Mouse (Mus musculus): Measurements from ENCODE around the gene Atrnl1.

Atrnl1 gene

DNA sequence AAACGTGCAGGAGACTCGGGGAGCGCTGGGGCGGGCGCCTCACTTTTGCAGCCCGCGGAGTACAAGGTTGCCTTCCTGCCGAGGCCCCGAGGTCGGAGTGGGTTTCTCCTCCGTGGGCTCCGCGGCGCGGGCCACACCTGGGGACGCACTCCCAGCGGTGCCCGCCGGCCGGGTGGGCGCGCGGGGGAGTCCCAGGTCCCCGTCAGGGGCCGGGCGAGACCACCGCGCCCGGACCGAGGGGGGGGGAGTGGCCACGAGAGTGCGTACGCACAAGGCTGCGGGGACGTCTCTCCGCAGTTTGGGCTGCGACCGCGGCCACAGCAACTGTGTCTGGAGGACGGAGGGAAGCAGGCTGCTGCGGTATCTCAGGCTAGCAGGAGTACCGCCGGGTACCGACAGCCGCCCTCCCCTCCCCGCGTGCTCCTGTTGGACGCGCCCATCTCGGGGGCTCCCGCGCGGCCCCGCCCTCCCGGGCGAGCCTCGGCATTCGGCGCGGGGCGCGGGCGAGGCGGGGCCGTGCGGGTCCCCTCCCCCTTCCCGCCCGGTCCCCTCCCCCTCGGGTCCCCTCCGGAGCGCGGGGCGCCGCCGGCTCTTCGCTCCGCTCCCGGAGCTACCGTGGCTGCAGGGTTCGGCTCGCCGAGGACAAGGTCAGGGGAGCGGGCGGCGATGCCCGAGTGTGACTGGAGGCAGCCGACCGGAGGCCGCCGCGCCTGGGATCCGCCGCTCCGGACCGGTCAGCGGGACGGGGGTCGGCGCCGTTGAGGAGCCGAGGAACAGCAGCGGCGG is at the start of gene Atrnl1:
Gene Atrnl1, plus strand, starts transcription at position 559 of the 786 bp plus-strand sequence.
- peak; percentile 93 for DNase-seq (ENCODE audit: low read depth, low spot score)

GRCm38 (mm10) chr19:57561486-57561885 is 49.3 kb upstream of the Atrnl1 start:
- DNase-seq (ENCODE audit: low read depth, low spot score) = no peak

DNA sequence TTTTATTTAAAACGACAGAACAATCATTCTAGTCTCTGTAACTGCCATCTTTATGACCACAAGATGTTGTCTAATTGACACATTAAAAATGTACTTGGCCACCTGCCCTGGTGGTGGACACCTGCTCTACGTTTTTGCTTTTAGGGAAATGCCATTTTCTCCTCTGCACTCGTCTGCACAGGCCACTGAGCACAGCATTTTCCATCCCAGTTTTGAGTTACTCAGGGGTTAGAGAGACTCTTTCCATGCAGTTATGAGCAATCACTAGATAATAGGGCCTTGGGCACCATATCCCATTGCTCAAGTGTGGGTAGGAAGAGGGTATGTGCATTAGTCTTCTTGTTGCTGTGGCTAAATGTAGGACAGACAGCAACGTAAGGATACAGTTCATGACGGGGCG is 41.8 kb upstream of the Atrnl1 start:
- DNase-seq (ENCODE audit: low read depth, low spot score) = peak; percentile 16

- no peak for DNase-seq (ENCODE audit: low read depth, low spot score)
Observed at GRCm38 (mm10) chr19:57572360-57573237, 38.2 kb upstream of the Atrnl1 start.

DNA sequence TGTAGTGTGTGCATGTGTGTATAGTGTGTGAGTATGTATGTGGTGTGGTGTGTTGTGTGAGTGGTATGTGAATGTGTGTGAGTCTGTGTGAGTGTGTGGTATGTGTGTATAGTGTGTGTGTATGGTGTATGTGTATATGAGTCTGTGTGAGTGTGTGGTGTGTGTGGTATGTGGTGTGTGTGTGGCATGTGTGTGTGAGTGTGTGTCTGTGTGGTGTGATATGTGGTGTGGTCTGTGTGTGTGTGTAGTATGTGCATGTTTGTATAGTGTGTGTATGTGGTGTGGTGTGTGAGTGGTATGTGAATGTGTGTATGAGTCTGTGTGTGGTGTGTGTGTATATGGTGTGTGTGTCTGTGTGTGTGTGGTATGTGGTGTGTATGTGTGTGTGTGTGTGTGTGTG is 37.4 kb upstream of the Atrnl1 start:
- DNase-seq (ENCODE audit: low read depth, low spot score) = no peak

GRCm38 (mm10) chr19:57575027-57575426 is 35.8 kb upstream of the Atrnl1 start:
- DNase-seq (ENCODE audit: low read depth, low spot score) = no peak

DNA sequence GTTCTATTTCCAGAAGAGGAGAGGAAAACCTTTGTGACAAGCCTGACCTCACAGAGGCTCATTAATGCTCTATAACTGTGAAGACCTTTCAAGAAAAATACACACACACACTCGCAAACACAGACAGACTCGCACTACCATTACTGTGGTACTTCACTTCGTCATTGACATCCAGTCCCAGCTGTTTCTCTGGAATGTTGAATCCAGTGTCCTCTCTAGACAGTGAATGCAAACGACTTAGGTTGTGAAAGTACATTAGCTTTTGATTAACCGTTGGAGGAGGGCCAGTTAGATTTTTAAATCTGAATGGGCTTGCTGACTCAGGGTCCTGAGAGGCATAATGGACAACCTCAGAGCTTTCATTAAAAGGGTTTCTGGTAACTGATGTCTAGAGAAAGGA is 34.0 kb upstream of the Atrnl1 start:
- no peak for DNase-seq (ENCODE audit: low read depth, low spot score)

GRCm38 (mm10) chr19:57577256-57577655 is 33.6 kb upstream of the Atrnl1 start:
- no peak for DNase-seq (ENCODE audit: low read depth, low spot score)

- no peak for DNase-seq (ENCODE audit: low read depth, low spot score)
Observed at GRCm38 (mm10) chr19:57580962-57581361, 29.9 kb upstream of the Atrnl1 start.

DNA sequence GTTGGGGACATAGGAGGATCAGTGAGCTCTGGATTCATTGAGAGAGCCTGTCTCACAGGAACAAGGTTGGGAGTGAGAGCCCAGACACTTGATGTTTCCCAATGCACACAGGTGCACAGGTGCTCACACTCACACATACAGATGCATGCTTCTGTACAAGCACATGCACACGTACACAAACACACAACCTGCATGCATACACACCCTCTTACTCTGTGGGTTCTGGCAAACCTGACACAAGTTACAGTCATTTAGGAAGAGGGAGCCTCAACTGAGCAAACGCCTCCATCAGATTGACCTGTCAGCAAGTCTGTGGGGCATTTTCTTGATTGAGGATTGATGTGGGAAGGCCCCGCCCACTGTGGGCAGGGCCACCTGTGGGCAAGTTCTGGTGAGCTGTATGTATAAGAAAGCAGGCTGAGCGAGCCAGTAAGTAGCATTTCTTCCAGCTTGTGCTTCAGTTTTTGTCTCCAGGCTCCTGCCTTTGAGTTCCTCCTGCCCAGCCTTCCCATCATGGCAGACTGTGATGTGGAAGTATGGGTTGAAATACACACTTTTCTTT is 25.5 kb upstream of the Atrnl1 start:
- DNase-seq (ENCODE audit: low read depth, low spot score) = no peak

DNA sequence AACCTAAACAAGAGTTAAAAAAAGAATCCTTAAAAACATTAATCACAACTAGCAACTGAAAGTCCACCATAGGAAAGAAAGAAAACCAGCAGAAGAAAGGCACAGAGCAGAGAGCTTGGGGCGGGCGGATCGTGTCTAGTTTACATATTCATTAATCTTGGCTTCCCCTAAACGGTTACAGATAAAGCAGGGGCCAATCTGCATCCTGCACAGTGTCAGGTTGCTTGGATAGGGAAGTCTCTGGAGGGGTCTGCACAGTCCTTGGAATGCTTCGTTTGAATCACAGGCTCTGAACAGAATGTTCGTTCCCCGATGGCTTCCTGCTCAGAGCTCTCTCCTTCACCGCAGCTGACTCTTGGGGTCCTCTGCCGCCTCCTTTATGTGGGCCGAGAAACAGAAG is 24.7 kb upstream of the Atrnl1 start:
- DNase-seq (ENCODE audit: low read depth, low spot score) = no peak

- no peak for DNase-seq (ENCODE audit: low read depth, low spot score)
Observed at GRCm38 (mm10) chr19:57589516-57589915, 21.3 kb upstream of the Atrnl1 start.

DNA sequence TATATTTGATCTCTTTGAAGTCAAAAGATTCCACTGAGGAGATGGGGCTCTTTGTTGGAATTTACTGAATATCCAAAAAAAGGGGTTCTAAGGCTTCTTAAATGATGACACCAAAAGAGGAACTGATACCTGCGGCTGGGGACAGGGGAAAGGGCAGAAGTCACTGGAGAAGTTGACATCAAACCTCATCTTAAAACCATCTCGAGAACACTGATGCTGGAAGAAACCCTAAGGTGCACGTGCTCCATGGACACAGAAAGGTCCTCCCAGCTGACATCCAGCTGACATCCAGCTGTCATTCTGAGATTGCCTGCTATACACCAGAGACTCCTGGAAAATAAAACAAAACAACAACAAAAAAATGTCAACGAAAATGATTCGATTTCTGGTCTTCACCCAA is 19.9 kb upstream of the Atrnl1 start:
- DNase-seq (ENCODE audit: low read depth, low spot score) = peak; percentile 81

DNA sequence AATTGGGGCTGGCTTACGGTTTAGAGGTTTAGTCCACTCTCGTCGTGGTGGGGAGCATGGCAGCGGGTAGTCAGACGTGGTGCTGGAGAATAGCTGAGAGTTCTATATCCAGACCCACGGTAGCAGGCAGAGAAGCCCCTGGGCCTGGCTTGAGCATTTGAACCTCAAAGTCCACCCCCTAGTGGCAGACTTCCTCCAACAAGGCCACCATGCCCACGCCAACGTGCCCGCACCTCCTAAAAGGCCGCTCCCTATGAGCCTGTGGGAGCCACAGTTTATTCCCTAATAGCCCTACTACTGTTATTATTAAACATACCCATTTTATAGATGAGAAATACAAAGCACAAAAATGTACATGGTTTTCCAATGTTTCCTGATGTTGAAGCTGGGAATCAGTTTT is 19.2 kb upstream of the Atrnl1 start:
- DNase-seq (ENCODE audit: low read depth, low spot score) = no peak

DNA sequence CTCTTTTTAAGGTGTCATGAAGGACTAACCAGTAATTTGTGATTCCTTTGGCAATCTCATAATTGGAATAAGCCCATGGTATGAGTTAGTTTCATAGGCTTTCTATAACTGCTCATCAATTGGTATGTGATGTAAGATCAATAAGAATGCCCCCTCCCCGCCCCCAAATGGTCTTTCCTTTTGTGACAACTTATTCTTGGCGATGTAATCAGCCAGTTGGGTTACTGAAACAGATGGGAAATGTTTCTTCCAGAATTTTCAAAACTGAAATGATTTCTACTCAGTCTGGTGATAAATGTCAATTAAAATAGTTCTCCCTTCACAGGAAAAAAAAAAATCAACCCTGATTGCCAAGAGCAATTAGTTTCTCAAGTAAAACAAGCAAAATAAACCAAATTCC is 18.5 kb upstream of the Atrnl1 start:
- no peak for DNase-seq (ENCODE audit: low read depth, low spot score)

DNA sequence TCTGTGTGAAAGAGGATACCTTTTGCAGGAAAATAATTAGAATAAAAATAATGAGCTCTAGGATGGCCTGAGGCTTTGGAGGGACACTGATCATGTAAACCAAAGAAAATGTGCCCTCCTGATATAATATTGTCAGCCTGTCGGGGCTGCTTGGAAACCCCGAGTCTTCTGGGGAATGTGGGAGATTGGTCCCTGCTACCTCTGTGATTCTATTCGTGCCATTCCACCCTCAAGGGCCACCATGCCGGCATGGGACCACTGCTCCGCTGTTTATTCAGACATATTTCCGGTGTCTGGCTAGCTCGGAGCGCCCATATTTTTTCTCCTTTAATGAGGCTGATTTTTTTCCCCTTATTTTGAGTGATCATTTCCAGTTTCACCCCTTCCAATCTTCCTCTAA is 11.7 kb upstream of the Atrnl1 start:
- no peak for DNase-seq (ENCODE audit: low read depth, low spot score)

- no peak for DNase-seq (ENCODE audit: low read depth, low spot score)
Observed at GRCm38 (mm10) chr19:57600233-57600929, 10.5 kb upstream of the Atrnl1 start.

DNA sequence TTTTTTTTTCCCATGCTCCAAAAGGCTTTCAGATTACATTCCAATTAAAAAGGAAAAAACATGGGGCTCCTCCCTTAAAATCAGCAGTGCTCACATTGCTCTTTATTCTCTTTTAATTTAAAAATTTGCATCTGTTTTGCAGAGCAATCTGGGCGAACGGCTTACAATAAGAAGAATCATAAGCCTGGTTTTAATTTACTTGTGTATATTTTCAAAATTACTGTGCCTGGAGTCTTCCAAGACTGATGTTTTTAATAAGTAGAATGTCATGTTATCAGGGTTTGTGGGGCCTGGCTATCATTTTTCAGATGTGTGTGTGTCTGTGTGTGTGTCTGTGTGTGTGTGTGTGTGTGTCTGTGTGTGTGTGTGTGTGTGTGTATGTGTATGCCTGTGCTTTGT is 9.9 kb upstream of the Atrnl1 start:
- DNase-seq (ENCODE audit: low read depth, low spot score) = no peak

DNA sequence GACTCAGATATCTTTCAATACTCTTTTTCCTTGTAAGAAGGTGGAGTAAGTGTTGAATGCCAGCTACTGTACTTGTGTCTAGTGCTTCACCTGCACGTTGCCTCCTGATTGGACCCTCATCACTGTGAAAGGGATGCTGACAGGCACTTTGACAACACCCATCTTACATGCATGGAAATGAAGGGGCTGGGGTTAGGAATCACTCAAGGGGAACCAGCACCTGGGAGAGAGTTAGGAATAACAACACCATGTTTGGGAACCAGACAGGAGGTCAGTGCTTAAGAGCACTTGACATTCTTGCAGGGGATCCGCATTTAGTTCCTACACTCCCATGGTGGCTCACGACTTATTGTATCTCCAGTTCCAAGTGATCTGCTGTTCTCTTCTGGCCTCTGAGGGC is 7.2 kb upstream of the Atrnl1 start:
- no peak for DNase-seq (ENCODE audit: low read depth, low spot score)

- no peak for DNase-seq (ENCODE audit: low read depth, low spot score)
Observed at GRCm38 (mm10) chr19:57605941-57606340, 4.9 kb upstream of the Atrnl1 start.

DNA sequence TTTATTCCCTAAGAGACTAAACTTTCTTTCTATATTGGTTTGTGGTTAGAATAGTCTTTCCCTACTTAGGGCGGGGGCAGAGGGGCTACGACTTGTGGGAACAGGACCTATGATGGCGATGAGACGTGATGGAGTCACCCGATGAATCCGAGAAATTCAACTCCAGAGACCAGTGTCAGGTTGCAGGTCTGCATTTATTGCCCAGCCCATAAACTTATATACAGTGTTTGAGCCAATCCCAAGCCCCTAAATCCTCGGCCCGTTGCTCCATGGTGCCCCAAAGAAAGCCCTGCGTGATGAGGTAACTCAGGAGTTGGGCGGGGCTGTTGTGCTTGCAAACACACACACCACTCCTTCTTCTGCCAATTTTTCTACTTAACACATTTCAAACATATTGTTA is 4.5 kb upstream of the Atrnl1 start:
- no peak for DNase-seq (ENCODE audit: low read depth, low spot score)
